Mouse (Mus musculus) E14TG2a.4 (cell line): ENCODE data around the gene Noa1.

Experiments
- CTCF ChIP-seq: conservative IDR thresholded peaks from 2 replicates; pipeline ENCODE4 v1.5.1; 2014; ENCODE audit warnings: low read length
- POU5F1 ChIP-seq: IDR thresholded peaks from 2 replicates; pipeline ENCODE4 v1.6.1; 2014; ENCODE audit warnings: low read length, borderline replicate concordance

DNA sequence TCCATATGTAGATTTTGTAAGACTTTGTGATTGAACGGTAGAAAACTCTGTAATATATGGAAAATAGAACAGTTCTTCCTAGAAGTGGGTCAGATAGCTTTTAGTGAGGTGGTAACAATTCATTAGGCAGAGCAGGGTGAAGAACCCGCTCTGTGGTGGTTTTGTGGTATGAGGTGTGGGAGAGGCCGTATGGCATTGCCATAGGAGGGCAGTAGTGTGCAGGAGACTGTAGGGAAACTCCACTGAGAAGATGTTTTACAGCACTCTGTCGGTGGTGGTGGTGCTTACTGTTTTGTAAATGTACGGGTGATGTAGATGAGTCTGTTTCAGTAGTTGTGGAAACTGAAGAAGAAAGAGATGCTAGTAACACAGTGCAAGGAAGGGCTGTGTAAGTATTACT, 20.3 kb upstream of the Noa1 start:
- peak; percentile 29; the same call in 1 of the 2 replicates for TF ChIP-seq CTCF
- no peak for TF ChIP-seq POU5F1
